Comparison of ENCODE assay signal across 8 mouse cellular contexts in the genomic region with DNA sequence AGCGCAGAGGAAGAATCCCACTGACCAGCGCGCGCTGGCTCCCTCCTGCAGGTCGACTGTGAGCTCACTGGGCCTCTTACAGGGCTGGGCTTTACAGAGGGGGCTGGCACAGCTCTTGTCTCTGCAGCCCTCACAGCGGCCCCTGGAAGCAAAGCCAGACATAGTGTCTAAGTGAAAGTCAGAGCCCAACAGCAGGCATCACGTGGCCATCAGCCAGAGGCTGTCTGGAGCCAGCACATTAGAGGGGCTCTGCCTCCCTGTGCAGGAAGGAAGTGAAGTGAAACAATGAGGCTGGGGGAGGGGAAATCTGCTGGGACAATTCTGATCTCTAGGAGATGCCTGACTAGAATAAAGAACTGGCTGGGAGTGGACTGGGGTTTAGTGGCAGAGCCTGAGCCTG. TPM values are rescaled to one million over a fixed set of nuclear protein-coding genes. Genes with fewer than 3 reads are reported as not detected.
DNase-seq lines count a peak whose midpoint lies in the region; ATAC-seq and TF ChIP-seq lines count a peak whose summit lies in the region.

No protein-coding gene starts in this region.

- no peak overlapping the region for H3K9ac ChIP-seq in embryonic facial prominence, embryonic 13.5 days

- peak overlapping the region; percentile 90 for H3K27ac ChIP-seq in embryonic facial prominence, embryonic 13.5 days

- 9% methylated on average over 7 of the region's 7 CpGs for WGBS in embryonic facial prominence, embryonic 13.5 days

- peak overlapping the region; percentile 14 for H3K4me2 ChIP-seq in embryonic facial prominence, embryonic 13.5 days

- ATAC-seq in G1E (ENCODE audit: extremely low read depth, insufficient number of reproducible peaks, low FRiP score, poor library complexity, severe bottlenecking) = peak; percentile 68
- ATAC-seq in embryonic facial prominence, embryonic 13.5 days (ENCODE audit: insufficient number of reproducible peaks, insufficient read depth, low FRiP score, low TSS enrichment, low read depth) = peak; percentile 83
- no peak for ATAC-seq in erythroid progenitor cell, adult 5-6 weeks (replicated peaks; ENCODE audit: low FRiP score, poor library complexity, severe bottlenecking)

- H3K9me3 ChIP-seq in G1E (replicated peaks) = peaks cover 2% of the 10 kb centered on the region; the same call in 1 of the 2 replicates
- H3K9me3 ChIP-seq in embryonic facial prominence, embryonic 13.5 days = no peaks in the 10 kb centered on the region

- intact Hi-C loops in heart, postnatal 25 days (cut with DNase I) = no loop called here

- H3K4me3 ChIP-seq in G1E (ENCODE audit: low read depth, low read length) = peak overlapping the region; percentile 37; the same call in 1 of the 2 replicates
- H3K4me3 ChIP-seq in embryonic facial prominence, embryonic 13.5 days = no peak overlapping the region

- no peak for TF ChIP-seq CTCF in G1E (IDR thresholded peaks at IDR 0.05; ENCODE audit: low read depth, low read length)

- peaks cover 53% of the 10 kb centered on the region for H3K4me1 ChIP-seq in G1E (ENCODE audit: insufficient read depth, low read depth, low read length)
- peaks cover 22% of the 10 kb centered on the region for H3K4me1 ChIP-seq in embryonic facial prominence, embryonic 13.5 days

- H3K27me3 ChIP-seq in G1E (ENCODE audit: insufficient read depth, low read length) = 0 out of 2 replicates have a peak, but pooled peaks cover 2% of the 10 kb centered on the region
- H3K27me3 ChIP-seq in embryonic facial prominence, embryonic 13.5 days = no peaks in the 10 kb centered on the region

- DNase-seq in 416B (ENCODE audit: low read depth) (peak; percentile 60), G1E (ENCODE audit: low spot score) (peak; percentile 59)
- peak; percentile 46 for DNase-seq in heart, postnatal 25 days (ENCODE audit: low spot score)
- peak; percentile 78 to 87 for DNase-seq in kidney, postnatal 4 days
- DNase-seq in lung, postnatal 25 days (ENCODE audit: low spot score) = peak; percentile 79
- DNase-seq in right cerebral cortex, postnatal 10 days (ENCODE audit: low spot score in 2 of 2) = peak; percentile 81 to 85

- no peaks in the 10 kb centered on the region for H3K36me3 ChIP-seq in G1E (replicated peaks)
- H3K36me3 ChIP-seq in embryonic facial prominence, embryonic 13.5 days = no peaks in the 10 kb centered on the region

RNA-seq across cellular contexts. Expression of a gene that starts 2.0 kb away (rescaled TPM):
- total RNA-seq in G1E (2014; fragmentation: Nextera tagmentation) (1.8 TPM in 1 of 2 replicates, not detected in the other), G1E (2017) (14.6 and 16.5 TPM in 2 replicates)
- 2.8 and 3.4 TPM in 2 replicates for polyA plus RNA-seq in G1E (2012)
- 3.7 and 4.2 TPM in 2 replicates for polyA plus RNA-seq in embryonic facial prominence, embryonic 13.5 days (2015; fragmentation: Nextera tagmentation; extraction: Ambion mirVana)
- 1 to 10 TPM in 1 of 2 experiments, not detected in 1; 1.0 TPM for total RNA-seq in heart, postnatal 25 days (2021)
- total RNA-seq in erythroid progenitor cell, adult 5-6 weeks (2015; ENCODE audit: low replicate concordance) = 3.8 and 6.1 TPM in 2 replicates
- total RNA-seq in erythroid progenitor cell, adult 5-6 weeks (2017; ENCODE audit: low replicate concordance) = 4.4 and 4.9 TPM in 2 replicates

RNA-seq across cellular contexts. Expression of a gene that starts 10.2 kb away (rescaled TPM):
- 6.5 and 7.1 TPM in 2 replicates for total RNA-seq in G1E (2014; fragmentation: Nextera tagmentation)
- 1.6 and 1.8 TPM in 2 replicates for total RNA-seq in G1E (2017)
- 6.1 and 7.1 TPM in 2 replicates for polyA plus RNA-seq in G1E (2012)
- polyA plus RNA-seq in embryonic facial prominence, embryonic 13.5 days (2015; fragmentation: Nextera tagmentation; extraction: Ambion mirVana) = 42.2 and 45.8 TPM in 2 replicates
- 10 to 100 TPM; 72.5 to 74.4 TPM for total RNA-seq in heart, postnatal 25 days (2021)
- not detected in 2 replicates for total RNA-seq in erythroid progenitor cell, adult 5-6 weeks (2015; ENCODE audit: low replicate concordance)
- under 0.01 TPM in 1 of 2 replicates, not detected in the other for total RNA-seq in erythroid progenitor cell, adult 5-6 weeks (2017; ENCODE audit: low replicate concordance)

RNA-seq across cellular contexts. Expression of a gene that starts 44.4 kb away (rescaled TPM):
- total RNA-seq in G1E (2014; fragmentation: Nextera tagmentation) (3,038 and 3,130 TPM in 2 replicates), G1E (2017) (5,749 and 6,102 TPM in 2 replicates)
- 432 and 478 TPM in 2 replicates for polyA plus RNA-seq in G1E (2012)
- 2,295 and 2,526 TPM in 2 replicates for polyA plus RNA-seq in embryonic facial prominence, embryonic 13.5 days (2015; fragmentation: Nextera tagmentation; extraction: Ambion mirVana)
- 100 to 1,000 TPM; 575 to 621 TPM for total RNA-seq in heart, postnatal 25 days (2021)
- 1,002 and 1,130 TPM in 2 replicates for total RNA-seq in erythroid progenitor cell, adult 5-6 weeks (2015; ENCODE audit: low replicate concordance)
- total RNA-seq in erythroid progenitor cell, adult 5-6 weeks (2017; ENCODE audit: low replicate concordance) = 642 and 693 TPM in 2 replicates

Comparison
In these comparisons a context has a peak if more than half of its experiments do, and no peak if none do; other contexts are left out.
1. RNA of a gene that starts 10.2 kb away (total RNA-seq): 72.5 to 74.4 TPM in heart, postnatal 25 days; 1.6 to 7.1 TPM in G1E and under 0.01 TPM in erythroid progenitor cell, adult 5-6 weeks; every median in the first group is over 4 times any median in the second.
2. Peak in every context shown above with its lines, with median percentiles within 50 percentile points of each other: DNase-seq.